Mouse (Mus musculus) limb, embryonic 12.5 days (tissue): ENCODE measurements around the gene Olfr193. TPM values are rescaled to one million over a fixed set of nuclear protein-coding genes. Genes with fewer than 3 reads are reported as not detected.
"Not testable (repeated sequence)": the region's sequence is repeated elsewhere in the genome, so short reads cannot be mapped to it uniquely, and the experiment has no call there.

Source experiments
- ATAC-seq: fragments of 200-750 bp; cut with Nextera tagmentation; 2 replicates; pipeline ENCODE4 v1.8.0; 2017; ENCODE audit warnings: low read depth, moderate TSS enrichment; ENCODE audit not compliant: insufficient number of reproducible peaks, insufficient read depth, low FRiP score, low TSS enrichment
- H3K27ac ChIP-seq: fragments of 300-500 bp; sonication (generic); 2 replicates; pipeline ENCODE4 v1.5.1; 2016; ENCODE audit warnings: mild to moderate bottlenecking, moderate library complexity
- H3K27me3 ChIP-seq: fragments of 300-500 bp; sonication (generic); 2 replicates; pipeline ENCODE4 v1.6.1; 2016; ENCODE audit warnings: mild to moderate bottlenecking, moderate library complexity
- H3K36me3 ChIP-seq: fragments of 300-500 bp; sonication (generic); 2 replicates; pipeline ENCODE4 v1.6.1; 2016; ENCODE audit warnings: mild to moderate bottlenecking, moderate library complexity
- H3K4me1 ChIP-seq: fragments of 300-500 bp; sonication (generic); replicated peaks from 2 replicates; pipeline ENCODE4 v1.6.1; 2016
- H3K4me2 ChIP-seq: fragments of 300-500 bp; sonication (generic); 2 replicates; pipeline ENCODE4 v1.6.1; 2016; ENCODE audit warnings: mild to moderate bottlenecking, moderate library complexity
- H3K4me3 ChIP-seq: fragments of 300-500 bp; sonication (generic); replicated peaks from 2 replicates; pipeline ENCODE4 v1.5.1; 2016; ENCODE audit warnings: mild to moderate bottlenecking
- H3K9ac ChIP-seq: fragments of 300-500 bp; sonication (generic); replicated peaks from 2 replicates; pipeline ENCODE4 v1.6.1; 2016; ENCODE audit warnings: mild to moderate bottlenecking, moderate library complexity
- H3K9me3 ChIP-seq: fragments of 300-500 bp; sonication (generic); 2 replicates; pipeline ENCODE4 v1.6.1; 2016; ENCODE audit warnings: mild to moderate bottlenecking, moderate library complexity
- WGBS: fragments of 180-500 bp; shearing (Covaris S2); methylation state at CpG from one replicate; pipeline ENCODE4 v1.1.7; 2016; 5-methylcytosine and 5-hydroxymethylcytosine counted together
- polyA plus RNA-seq: library from polyadenylated mRNA; unstranded; fragments of >200 nt; fragmentation: Nextera tagmentation; extraction: Ambion mirVana; gene quantifications from 2 replicates; pipeline ENCODE4 v1.2.1, GENCODE M21; 2016

The Olfr193 gene
- polyA plus RNA-seq: not detected in 2 replicates

- Histone ChIP-seq H3K4me3 (no peak within 1 kb of the TSS), H3K9ac (no peak within 1 kb of the TSS), H3K9me3 (no peaks in the 10 kb centered on the region), H3K36me3 (no peaks in the 10 kb centered on the region), H3K27ac (no peak within 1 kb of the TSS), H3K27me3 (no peaks in the 10 kb centered on the region), H3K4me1 (no peaks in the 10 kb centered on the region), H3K4me2 (no peak within 1 kb of the TSS)
- no peak for ATAC-seq
- 79% methylated on average over 1 of the region's 1 CpGs for WGBS
Measured at GRCm38 (mm10) chr16:59111781-59112180, at the start of gene Olfr193. Gene Olfr193 (minus strand): TSS chr16:59111881.

DNA sequence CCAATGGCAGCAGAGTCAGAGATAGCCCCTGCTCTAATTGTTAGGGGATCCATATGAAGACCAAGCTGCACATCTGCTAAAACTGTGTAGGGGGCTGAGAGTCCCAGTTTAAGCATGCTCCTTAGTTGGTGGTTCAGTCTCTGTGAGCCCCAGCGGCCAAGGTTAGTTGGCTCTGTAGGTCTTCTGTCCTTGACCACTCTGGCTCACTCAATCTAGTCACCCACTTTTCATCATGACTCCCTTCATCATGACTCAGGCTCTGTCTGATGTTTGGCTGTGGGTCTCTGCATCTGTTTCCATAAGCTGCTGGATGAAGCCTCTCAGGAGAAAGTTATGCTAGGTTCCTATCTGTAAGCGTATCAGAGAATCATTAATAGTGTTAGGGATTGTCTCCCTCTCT lies 40.3 kb upstream of the Olfr193 start:
- Histone ChIP-seq H3K9me3 (no peaks in the 10 kb centered on the region), H3K27ac (no peak overlapping the region), H3K36me3 (no peaks in the 10 kb centered on the region)

DNA sequence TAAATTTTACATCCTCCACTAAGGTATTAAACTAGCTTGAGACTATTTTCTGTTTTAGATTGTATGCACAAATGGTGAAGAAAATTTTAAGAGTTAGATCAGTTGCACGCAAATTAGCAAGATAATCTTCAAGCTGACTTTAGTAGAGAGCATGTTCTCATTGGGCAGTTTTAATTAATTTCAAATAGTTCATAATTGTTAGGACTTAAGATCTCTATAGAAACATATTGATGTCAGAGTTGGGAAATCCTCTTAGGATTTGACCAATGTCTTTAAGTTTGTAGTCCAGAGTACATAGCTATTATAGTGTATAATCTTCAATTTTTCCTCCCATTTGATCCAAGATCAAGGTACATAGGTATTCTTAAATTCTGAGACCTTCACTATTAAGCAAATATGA lies 35.1 kb upstream of the Olfr193 start, which contains the start of gene Olfr195:
Gene Olfr195 (plus strand): TSS at position 301 of the 400 bp plus-strand sequence.
- 0 out of 2 replicates have a peak, but pooled peaks cover 3% of the 10 kb centered on the region for H3K9me3 ChIP-seq
- no peak within 1 kb of the TSS for H3K4me2 ChIP-seq
- ATAC-seq: no peak
- no peaks in the 10 kb centered on the region for H3K27me3 ChIP-seq
- H3K9ac ChIP-seq: no peak within 1 kb of the TSS
- no peak within 1 kb of the TSS for H3K27ac ChIP-seq
- no peak within 1 kb of the TSS for H3K4me3 ChIP-seq
- H3K4me1 ChIP-seq: no peaks in the 10 kb centered on the region
- H3K36me3 ChIP-seq: no peaks in the 10 kb centered on the region
- 82% methylated on average over 1 of the region's 1 CpGs for WGBS

More for the DNA sequence above, 40.3 kb upstream of the Olfr193 start:
- H3K27me3 ChIP-seq: no peaks in the 10 kb centered on the region
- no peak overlapping the region for H3K9ac ChIP-seq
- ATAC-seq: no peak
- 88% methylated on average over 2 of the region's 2 CpGs for WGBS
- no peak overlapping the region for H3K4me3 ChIP-seq
- H3K4me2 ChIP-seq: no peak overlapping the region
- H3K4me1 ChIP-seq: no peaks in the 10 kb centered on the region

DNA sequence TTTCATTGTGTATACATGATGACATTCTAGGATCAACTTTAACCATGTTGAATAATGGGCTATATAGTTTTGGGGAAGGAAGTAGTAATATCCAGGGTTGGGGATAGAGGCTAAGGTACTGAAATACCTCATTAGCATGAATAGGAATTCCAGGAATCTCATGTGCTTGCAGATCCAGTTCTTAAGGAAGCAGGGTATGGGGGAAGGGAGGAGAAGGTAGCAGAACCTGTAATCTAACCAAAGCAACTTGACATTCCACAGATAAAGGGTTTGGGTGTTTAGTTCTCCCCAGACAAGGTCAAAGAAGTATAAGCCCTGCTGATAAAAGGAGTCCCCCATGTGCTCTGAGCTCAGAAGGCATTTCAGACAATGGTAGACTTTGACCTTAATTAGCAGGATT lies 29.4 kb upstream of the Olfr193 start:
- no peaks in the 10 kb centered on the region for H3K36me3 ChIP-seq

GRCm38 (mm10) chr16:59130740-59131139 lies 19.1 kb upstream of the Olfr193 start:
- H3K9me3 ChIP-seq: 0 out of 2 replicates have a peak, but pooled peaks cover 4% of the 10 kb centered on the region
- no peak for ATAC-seq
- H3K4me3 ChIP-seq: no peak overlapping the region
- H3K4me2 ChIP-seq: no peak overlapping the region
- no peak overlapping the region for H3K9ac ChIP-seq
- H3K4me1 ChIP-seq: no peaks in the 10 kb centered on the region
- H3K27ac ChIP-seq: no peak overlapping the region
- 84% methylated on average over 1 of the region's 1 CpGs for WGBS
- no peaks in the 10 kb centered on the region for H3K36me3 ChIP-seq
- H3K27me3 ChIP-seq: no peaks in the 10 kb centered on the region

More for the DNA sequence above, 29.4 kb upstream of the Olfr193 start:
- no peak for ATAC-seq
- H3K27me3 ChIP-seq: no peaks in the 10 kb centered on the region
- no peak overlapping the region for H3K4me3 ChIP-seq
- H3K9me3 ChIP-seq: 0 out of 2 replicates have a peak, but pooled peaks cover 3% of the 10 kb centered on the region
- no peak overlapping the region for H3K4me2 ChIP-seq
- H3K4me1 ChIP-seq: no peaks in the 10 kb centered on the region
- H3K9ac ChIP-seq: no peak overlapping the region
- no peak overlapping the region for H3K27ac ChIP-seq

DNA sequence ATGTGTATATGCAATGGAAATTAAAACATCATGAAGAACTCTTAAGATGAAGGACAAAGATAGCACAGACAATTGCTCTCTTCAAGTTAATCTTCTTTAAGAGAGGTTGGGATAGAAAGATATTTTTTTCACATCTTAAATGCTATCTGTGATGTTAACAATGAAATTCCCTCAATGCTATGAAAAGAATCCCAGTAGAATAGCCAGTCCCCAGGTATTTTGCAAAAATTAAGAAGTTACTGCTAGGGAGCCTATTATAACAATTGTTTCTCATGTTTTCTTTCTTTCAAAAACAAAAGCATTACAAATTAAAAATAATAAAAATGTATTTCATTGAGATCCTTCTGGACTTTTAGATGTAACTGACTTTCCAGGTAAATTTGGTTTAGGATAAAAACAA lies 9.3 kb upstream of the Olfr193 start, which contains the start of gene Olfr194:
Gene Olfr194 (minus strand): TSS at position 101 of the 400 bp plus-strand sequence.
- H3K4me2 ChIP-seq: no peak within 1 kb of the TSS
- no peak within 1 kb of the TSS for H3K27ac ChIP-seq
- ATAC-seq: no peak
- H3K4me1 ChIP-seq: no peaks in the 10 kb centered on the region
- H3K36me3 ChIP-seq: no peaks in the 10 kb centered on the region
- no peak within 1 kb of the TSS for H3K4me3 ChIP-seq
- no peaks in the 10 kb centered on the region for H3K27me3 ChIP-seq
- no peak within 1 kb of the TSS for H3K9ac ChIP-seq
- H3K9me3 ChIP-seq: no peaks in the 10 kb centered on the region

DNA sequence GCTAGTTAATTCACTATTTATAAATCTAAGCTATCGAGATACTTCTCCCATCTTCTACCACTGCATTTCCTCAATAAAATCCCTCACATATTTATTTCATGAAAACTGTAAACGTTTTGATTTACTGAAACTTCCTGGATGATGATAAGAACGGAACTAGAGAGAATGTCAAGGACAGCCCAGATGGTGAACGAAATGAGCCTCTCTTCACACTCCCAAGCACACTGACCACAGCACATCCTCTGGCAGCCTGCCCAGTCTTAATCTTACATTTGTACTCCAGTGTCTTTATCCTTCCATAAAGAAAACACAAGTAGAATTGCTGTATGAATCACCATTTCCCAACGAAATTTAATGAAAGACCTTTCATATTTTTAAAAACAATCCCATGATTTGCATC lies 3.2 kb downstream of the Olfr193 start:
- H3K9me3 ChIP-seq, H3K4me3 ChIP-seq, H3K9ac ChIP-seq, H3K36me3 ChIP-seq, H3K27me3 ChIP-seq, H3K4me2 ChIP-seq, H3K4me1 ChIP-seq, ATAC-seq, H3K27ac ChIP-seq: not testable (repeated sequence)
- 68% methylated on average over 5 of the region's 5 CpGs for WGBS

GRCm38 (mm10) chr16:59105312-59105711 lies 6.4 kb downstream of the Olfr193 start:
- no peaks in the 10 kb centered on the region for H3K9me3 ChIP-seq
- no peak for ATAC-seq
- H3K9ac ChIP-seq: no peak overlapping the region
- H3K4me2 ChIP-seq: no peak overlapping the region
- H3K27me3 ChIP-seq: no peaks in the 10 kb centered on the region
- H3K4me1 ChIP-seq: no peaks in the 10 kb centered on the region
- no peaks in the 10 kb centered on the region for H3K36me3 ChIP-seq
- no peak overlapping the region for H3K4me3 ChIP-seq
- 89% methylated on average over 2 of the region's 2 CpGs for WGBS
- H3K27ac ChIP-seq: no peak overlapping the region

GRCm38 (mm10) chr16:59089722-59090121 lies 22.0 kb downstream of the Olfr193 start, which contains the start of gene Olfr191:
Gene Olfr191 (minus strand): TSS chr16:59089822.
- H3K27ac ChIP-seq, H3K27me3 ChIP-seq, H3K9me3 ChIP-seq, H3K36me3 ChIP-seq, H3K4me1 ChIP-seq, H3K9ac ChIP-seq, H3K4me3 ChIP-seq, H3K4me2 ChIP-seq, ATAC-seq: not testable (repeated sequence)
- WGBS: 51% methylated on average over 1 of the region's 1 CpGs

- H3K4me2 ChIP-seq: not testable (repeated sequence)
- 85% methylated on average over 2 of the region's 2 CpGs for WGBS
Measured at GRCm38 (mm10) chr16:59081113-59081512, 30.6 kb downstream of the Olfr193 start.

DNA sequence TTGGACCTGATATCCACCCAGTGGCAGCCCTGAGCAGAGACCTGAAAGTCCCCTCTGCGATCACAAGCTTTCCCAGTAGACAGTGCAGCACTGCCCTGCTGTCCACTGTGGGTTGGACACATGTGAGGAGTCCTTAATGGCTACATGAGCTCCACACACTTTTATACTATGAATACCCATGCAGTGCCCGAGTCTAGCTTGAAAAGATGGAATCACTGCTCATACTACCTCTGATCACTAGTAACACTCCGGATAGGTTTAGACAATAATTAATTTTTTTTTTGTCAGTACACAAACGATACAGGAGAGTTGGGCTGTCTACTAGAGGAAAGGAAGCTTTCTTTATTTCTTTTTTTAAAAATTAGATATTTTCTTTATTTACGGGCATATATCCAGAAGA lies 33.8 kb downstream of the Olfr193 start, which contains the start of gene Olfr190:
Gene Olfr190 (minus strand): TSS at position 101 of the 400 bp plus-strand sequence.
- Histone ChIP-seq H3K27me3 (no peaks in the 10 kb centered on the region), H3K27ac (no peak within 1 kb of the TSS), H3K4me2 (no peak within 1 kb of the TSS), H3K9ac (no peak within 1 kb of the TSS), H3K4me1 (no peaks in the 10 kb centered on the region), H3K9me3 (no peaks in the 10 kb centered on the region), H3K36me3 (no peaks in the 10 kb centered on the region), H3K4me3 (no peak within 1 kb of the TSS)
- no peak for ATAC-seq
- WGBS: 81% methylated on average over 5 of the region's 5 CpGs

More at GRCm38 (mm10) chr16:59081113-59081512, 30.6 kb downstream of the Olfr193 start:
- H3K27me3 ChIP-seq, H3K9ac ChIP-seq, H3K4me3 ChIP-seq, H3K27ac ChIP-seq, H3K9me3 ChIP-seq, H3K4me1 ChIP-seq, H3K36me3 ChIP-seq, ATAC-seq: not testable (repeated sequence)

DNA sequence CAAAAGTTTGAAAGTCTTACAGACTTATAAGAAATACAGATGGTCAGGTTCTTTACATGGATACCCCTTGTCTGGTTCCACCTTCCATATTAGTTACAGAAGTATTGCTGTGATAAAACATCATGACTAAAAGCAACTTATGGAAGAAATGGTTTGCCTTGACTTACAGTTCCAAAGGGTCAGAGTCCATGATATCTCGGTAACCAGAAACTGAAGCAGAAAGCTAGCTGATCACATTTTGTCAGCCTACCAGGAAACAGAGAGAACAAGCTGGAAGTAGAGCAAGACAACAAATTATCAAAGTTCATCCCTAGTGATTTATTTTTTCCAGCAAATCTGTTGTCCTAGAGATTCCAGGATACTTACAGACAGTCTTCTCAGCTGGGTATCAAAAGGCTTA lies 38.2 kb downstream of the Olfr193 start:
- 84% methylated on average over 1 of the region's 1 CpGs for WGBS

More for the DNA sequence above, 38.2 kb downstream of the Olfr193 start:
- Histone ChIP-seq H3K9ac (no peak overlapping the region), H3K27ac (no peak overlapping the region), H3K4me2 (no peak overlapping the region), H3K4me1 (no peaks in the 10 kb centered on the region), H3K36me3 (no peaks in the 10 kb centered on the region), H3K9me3 (no peaks in the 10 kb centered on the region), H3K27me3 (no peaks in the 10 kb centered on the region), H3K4me3 (no peak overlapping the region)
- no peak for ATAC-seq
